Mouse (Mus musculus) forebrain, embryonic 16.5 days (tissue): ENCODE data around the gene Tom1l2. TPM values are rescaled to one million over a fixed set of nuclear protein-coding genes. Genes with fewer than 3 reads are reported as not detected.

Experiments
- ATAC-seq: fragments of 200-750 bp; cut with Nextera tagmentation; 2 replicates; pipeline ENCODE4 v1.8.0; 2017; ENCODE audit warnings: mild to moderate bottlenecking, moderate library complexity
- H3K27ac ChIP-seq: fragments of 300-500 bp; sonication (generic); 2 replicates; pipeline ENCODE4 v1.5.1; 2014; ENCODE audit warnings: low read length, control low read depth
- H3K27me3 ChIP-seq: fragments of 300-500 bp; sonication (generic); replicated peaks from 2 replicates; pipeline ENCODE4 v1.6.1; 2014; ENCODE audit warnings: low read length; ENCODE audit not compliant: control insufficient read depth, insufficient read depth
- H3K36me3 ChIP-seq: fragments of 300-500 bp; sonication (generic); 2 replicates; pipeline ENCODE4 v1.6.1; 2014; ENCODE audit not compliant: control insufficient read depth, insufficient read depth
- H3K4me1 ChIP-seq: fragments of 300-500 bp; sonication (generic); replicated peaks from 2 replicates; pipeline ENCODE4 v1.6.1; 2014; ENCODE audit warnings: low read length; ENCODE audit not compliant: control insufficient read depth, insufficient read depth
- H3K4me2 ChIP-seq: fragments of 300-500 bp; sonication (generic); 2 replicates; pipeline ENCODE4 v1.6.1; 2014; ENCODE audit warnings: mild to moderate bottlenecking, low read length, control low read depth
- H3K4me3 ChIP-seq: fragments of 300-500 bp; sonication (generic); replicated peaks from 2 replicates; pipeline ENCODE4 v1.5.1; 2014; ENCODE audit warnings: mild to moderate bottlenecking, low read length, control low read depth
- H3K9ac ChIP-seq: fragments of 300-500 bp; sonication (generic); replicated peaks from 2 replicates; pipeline ENCODE4 v1.6.1; 2014; ENCODE audit warnings: low read depth, low read length, control low read depth
- H3K9me3 ChIP-seq: fragments of 300-500 bp; sonication (generic); 2 replicates; pipeline ENCODE4 v1.6.1; 2016; ENCODE audit warnings: low read length; ENCODE audit not compliant: control insufficient read depth
- WGBS: fragments of 180-500 bp; shearing (Covaris S2); extraction: QIAGEN DNeasy Blood & Tissue Kit; methylation state at CpG from one replicate; pipeline ENCODE4 v1.1.7; 2014; 5-methylcytosine and 5-hydroxymethylcytosine counted together
- polyA plus RNA-seq: library from polyadenylated mRNA; unstranded; fragments of >200 nt; fragmentation: Nextera tagmentation; extraction: Ambion mirVana; gene quantifications from 2 replicates; pipeline ENCODE4 v1.2.1, GENCODE M21; 2015

Gene Tom1l2
- polyA plus RNA-seq, 1 experiment from 2014 or later: 62.0 TPM

DNA sequence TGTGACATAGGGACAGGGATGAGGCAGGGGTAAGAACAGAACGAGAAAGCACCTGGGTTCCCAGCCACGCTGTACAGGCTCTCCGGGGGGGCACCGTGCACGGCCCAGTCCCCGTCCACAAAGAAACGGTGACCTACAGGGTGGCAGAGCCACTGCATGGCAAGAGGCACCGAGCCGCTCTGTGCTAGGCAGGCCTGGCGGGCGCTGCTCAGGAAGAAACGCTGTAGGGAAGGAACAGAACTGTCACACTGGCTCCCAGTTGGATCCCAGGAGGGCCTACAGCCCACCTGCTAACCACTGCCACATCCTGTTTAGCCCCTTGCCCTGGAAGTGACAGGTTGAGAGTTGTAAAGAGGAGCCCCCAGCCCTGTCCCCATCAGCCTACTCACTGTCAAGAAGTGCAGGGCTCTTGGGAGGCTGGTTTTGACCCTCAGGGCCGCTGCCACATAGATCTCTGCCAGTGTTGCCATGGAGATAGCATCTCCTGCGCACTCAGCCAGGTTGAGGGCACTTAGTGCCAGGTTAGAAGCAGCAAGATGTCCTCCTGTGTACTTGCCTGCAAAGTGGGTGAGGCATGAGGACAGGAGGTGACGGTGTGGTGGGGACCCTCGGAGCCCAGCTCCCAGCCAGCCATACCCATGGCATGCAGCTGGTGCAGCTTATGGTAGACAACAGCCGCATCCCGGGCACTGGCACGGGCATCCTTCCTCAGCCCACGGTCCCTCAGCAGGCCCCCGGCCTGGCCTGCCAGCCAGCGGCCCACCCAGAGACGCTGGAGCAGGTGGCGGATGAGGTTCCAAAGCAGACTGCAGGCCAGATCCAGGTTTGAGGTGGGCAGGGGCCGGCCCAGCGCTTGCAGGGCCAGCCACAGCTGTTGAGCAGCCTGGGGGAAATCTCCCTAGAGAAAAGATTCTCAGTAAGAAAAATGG lies 149.7 kb downstream of the Tom1l2 start:
- Histone ChIP-seq H3K27ac (peak overlapping the region; percentile 18), H3K4me2 (no peak overlapping the region), H3K9ac (0 out of 2 replicates have a peak overlapping the region, but pooled peaks have one; percentile 17), H3K4me1 (peaks cover 34% of the 10 kb centered on the region), H3K27me3 (no peaks in the 10 kb centered on the region), H3K36me3 (peaks cover 27% of the 10 kb centered on the region), H3K4me3 (no peak overlapping the region), H3K9me3 (no peaks in the 10 kb centered on the region)
- WGBS: 86% methylated on average over 26 of the region's 26 CpGs
- no peak for ATAC-seq

DNA sequence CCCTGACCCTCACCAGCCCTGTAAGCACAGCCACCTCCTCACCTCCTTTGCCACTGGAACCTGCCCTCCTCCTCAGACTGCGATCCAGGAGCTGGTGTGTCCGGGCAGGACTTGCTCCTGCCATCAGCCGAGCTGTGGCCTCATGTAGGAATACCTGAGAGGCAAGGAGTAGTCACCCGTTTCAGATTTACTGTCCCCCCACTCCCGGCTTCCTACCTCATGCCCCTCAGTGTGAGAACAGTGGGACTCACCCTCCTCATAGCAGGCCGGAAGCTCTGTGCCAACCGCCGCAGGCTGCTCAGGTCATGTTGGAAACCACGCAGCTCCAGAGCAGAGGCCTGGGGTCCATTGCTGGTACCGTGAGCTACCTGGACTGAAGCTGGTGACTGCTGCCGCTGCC lies 152.3 kb downstream of the Tom1l2 start:
- H3K4me1 ChIP-seq: peaks cover 16% of the 10 kb centered on the region
- H3K9ac ChIP-seq: peak overlapping the region; percentile 54; the same call in 1 of the 2 replicates
- ATAC-seq: no peak
- H3K4me2 ChIP-seq: no peak overlapping the region
- 83% methylated on average over 11 of the region's 11 CpGs for WGBS
- no peaks in the 10 kb centered on the region for H3K27me3 ChIP-seq
- no peak overlapping the region for H3K4me3 ChIP-seq
- H3K36me3 ChIP-seq: peaks cover 27% of the 10 kb centered on the region
- peak overlapping the region; percentile 82 for H3K27ac ChIP-seq
- no peaks in the 10 kb centered on the region for H3K9me3 ChIP-seq

- ATAC-seq: peak; percentile 67
- 4% methylated on average over 18 of the region's 18 CpGs for WGBS
- H3K4me3 ChIP-seq: no peak overlapping the region
Observed at GRCm38 (mm10) chr11:60199702-60200184, 153.0 kb downstream of the Tom1l2 start.

DNA sequence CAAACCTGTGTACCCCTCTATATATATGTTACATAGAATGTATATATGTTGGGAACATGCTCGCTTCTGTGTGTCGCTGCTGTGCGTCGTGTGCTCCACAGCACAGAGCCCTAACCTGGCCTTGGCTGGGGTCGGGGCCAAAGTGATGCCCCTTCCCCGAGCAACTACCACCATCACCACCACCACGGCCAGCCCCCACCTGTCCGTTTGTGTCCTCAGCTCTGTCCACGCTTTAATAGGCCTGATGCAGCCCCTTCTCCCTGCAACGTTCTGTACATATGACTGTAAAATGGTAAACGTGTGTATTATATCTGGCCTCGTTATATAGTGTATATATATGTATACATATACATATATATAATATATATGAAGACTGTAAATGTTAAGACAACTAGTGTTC lies 154.1 kb downstream of the Tom1l2 start:
- no peak overlapping the region; the same call in 1 of the 2 replicates for H3K27ac ChIP-seq
- 91% methylated on average over 12 of the region's 12 CpGs for WGBS
- H3K4me1 ChIP-seq: peaks cover 17% of the 10 kb centered on the region
- peaks cover 41% of the 10 kb centered on the region for H3K36me3 ChIP-seq
- H3K4me3 ChIP-seq: no peak overlapping the region
- no peak for ATAC-seq
- H3K9me3 ChIP-seq: peaks cover 5% of the 10 kb centered on the region
- H3K4me2 ChIP-seq: no peak overlapping the region
- H3K27me3 ChIP-seq: no peaks in the 10 kb centered on the region
- no peak overlapping the region for H3K9ac ChIP-seq

More at GRCm38 (mm10) chr11:60199702-60200184, 153.0 kb downstream of the Tom1l2 start:
- peak overlapping the region; percentile 82 for H3K27ac ChIP-seq
- peaks cover 4% of the 10 kb centered on the region for H3K9me3 ChIP-seq
- peaks cover 16% of the 10 kb centered on the region for H3K4me1 ChIP-seq
- H3K9ac ChIP-seq: peak overlapping the region; percentile 54
- peak overlapping the region; percentile 33 for H3K4me2 ChIP-seq
- peaks cover 33% of the 10 kb centered on the region for H3K36me3 ChIP-seq
- H3K27me3 ChIP-seq: no peaks in the 10 kb centered on the region

- 64% methylated on average over 24 of the region's 24 CpGs for WGBS
- H3K27me3 ChIP-seq: no peaks in the 10 kb centered on the region
- peaks cover 35% of the 10 kb centered on the region for H3K36me3 ChIP-seq
- no peak overlapping the region for H3K4me3 ChIP-seq
- no peak overlapping the region for H3K4me2 ChIP-seq
- no peak for ATAC-seq
- no peak overlapping the region for H3K9ac ChIP-seq
- 0 out of 2 replicates have a peak overlapping the region, but pooled peaks have one; percentile 15 for H3K27ac ChIP-seq
- H3K4me1 ChIP-seq: peaks cover 20% of the 10 kb centered on the region
- peaks cover 5% of the 10 kb centered on the region for H3K9me3 ChIP-seq
Observed at GRCm38 (mm10) chr11:60197998-60198619, 154.6 kb downstream of the Tom1l2 start.

GRCm38 (mm10) chr11:60196344-60196743 lies 156.4 kb downstream of the Tom1l2 start:
- Histone ChIP-seq H3K4me1 (peaks cover 16% of the 10 kb centered on the region), H3K4me3 (no peak overlapping the region), H3K9me3 (peaks cover 5% of the 10 kb centered on the region), H3K27me3 (no peaks in the 10 kb centered on the region), H3K9ac (no peak overlapping the region), H3K27ac (no peak overlapping the region), H3K36me3 (peaks cover 27% of the 10 kb centered on the region), H3K4me2 (no peak overlapping the region)
- ATAC-seq: no peak
- WGBS: 84% methylated on average over 5 of the region's 5 CpGs

- Histone ChIP-seq H3K9ac (no peak overlapping the region), H3K4me3 (no peak overlapping the region), H3K9me3 (peaks cover 5% of the 10 kb centered on the region), H3K4me2 (no peak overlapping the region), H3K27me3 (no peaks in the 10 kb centered on the region), H3K27ac (no peak overlapping the region), H3K36me3 (peaks cover 27% of the 10 kb centered on the region), H3K4me1 (peaks cover 12% of the 10 kb centered on the region)
- ATAC-seq: no peak
Observed at GRCm38 (mm10) chr11:60195108-60195507, 157.6 kb downstream of the Tom1l2 start.

GRCm38 (mm10) chr11:60193556-60193955 lies 159.1 kb downstream of the Tom1l2 start:
- 57% methylated on average over 4 of the region's 4 CpGs for WGBS
- H3K4me1 ChIP-seq: 0 out of 2 replicates have a peak, but pooled peaks cover 7% of the 10 kb centered on the region
- peak; percentile 60 for ATAC-seq
- no peak overlapping the region for H3K9ac ChIP-seq
- no peak overlapping the region for H3K4me2 ChIP-seq
- H3K9me3 ChIP-seq: peaks cover 5% of the 10 kb centered on the region
- H3K27ac ChIP-seq: no peak overlapping the region
- H3K36me3 ChIP-seq: peaks cover 31% of the 10 kb centered on the region
- no peaks in the 10 kb centered on the region for H3K27me3 ChIP-seq
- no peak overlapping the region for H3K4me3 ChIP-seq

- WGBS: 85% methylated on average over 6 of the region's 6 CpGs
- no peak overlapping the region for H3K27ac ChIP-seq
- peaks cover 33% of the 10 kb centered on the region for H3K36me3 ChIP-seq
Observed at GRCm38 (mm10) chr11:60192534-60192933, 160.2 kb downstream of the Tom1l2 start.

More at GRCm38 (mm10) chr11:60192534-60192933, 160.2 kb downstream of the Tom1l2 start:
- 0 out of 2 replicates have a peak, but pooled peaks cover 7% of the 10 kb centered on the region for H3K4me1 ChIP-seq
- no peak overlapping the region for H3K4me3 ChIP-seq
- peaks cover 5% of the 10 kb centered on the region for H3K9me3 ChIP-seq
- no peaks in the 10 kb centered on the region for H3K27me3 ChIP-seq
- ATAC-seq: no peak
- no peak overlapping the region for H3K9ac ChIP-seq
- H3K4me2 ChIP-seq: no peak overlapping the region
